Mouse (Mus musculus) stomach, embryonic 16.5 days (tissue): Measurements from ENCODE around the gene Rps27. TPM values are rescaled to one million over a fixed set of nuclear protein-coding genes. Genes with fewer than 3 reads are reported as not detected.
"Not testable (repeated sequence)": the region's sequence is repeated elsewhere in the genome, so short reads cannot be mapped to it uniquely, and the experiment has no call there.

Source experiments
- ATAC-seq: fragments of 200-750 bp; cut with Nextera tagmentation; 2 replicates; pipeline ENCODE4 v1.8.0; 2017; ENCODE audit warnings: moderate number of reproducible peaks, moderate TSS enrichment; ENCODE audit not compliant: insufficient read depth, low FRiP score
- H3K27ac ChIP-seq: fragments of 300-500 bp; sonication (generic); 2 replicates; pipeline ENCODE4 v1.5.1; 2014; ENCODE audit warnings: low read length
- H3K27me3 ChIP-seq: fragments of 300-500 bp; sonication (generic); 2 replicates; pipeline ENCODE4 v1.6.1; 2014; ENCODE audit warnings: low read length, control low read depth, mixed read lengths; ENCODE audit not compliant: control insufficient read depth, insufficient read depth
- H3K36me3 ChIP-seq: fragments of 300-500 bp; sonication (generic); 2 replicates; pipeline ENCODE4 v1.6.1; 2014; ENCODE audit warnings: low read length; ENCODE audit not compliant: control insufficient read depth, insufficient read depth
- H3K4me1 ChIP-seq: fragments of 300-500 bp; sonication (generic); 2 replicates; pipeline ENCODE4 v1.6.1; 2014; ENCODE audit warnings: low read length, control low read depth, mixed read lengths; ENCODE audit not compliant: control insufficient read depth, insufficient read depth
- H3K4me2 ChIP-seq: fragments of 300-500 bp; sonication (generic); 2 replicates; pipeline ENCODE4 v1.6.1; 2014; ENCODE audit warnings: low read depth, low read length, mixed read lengths
- H3K4me3 ChIP-seq: fragments of 300-500 bp; sonication (generic); replicated peaks from 2 replicates; pipeline ENCODE4 v1.5.1; 2014; ENCODE audit warnings: mild to moderate bottlenecking, low read length
- H3K9ac ChIP-seq: fragments of 300-500 bp; sonication (generic); 2 replicates; pipeline ENCODE4 v1.6.1; 2014; ENCODE audit warnings: low read length
- H3K9me3 ChIP-seq: fragments of 300-500 bp; sonication (generic); replicated peaks from 2 replicates; pipeline ENCODE4 v1.6.1; 2016; ENCODE audit warnings: low read length, control low read depth; ENCODE audit not compliant: control insufficient read depth
- WGBS: fragments of 180-500 bp; shearing (Covaris S2); extraction: QIAGEN DNeasy Blood & Tissue Kit; methylation state at CpG from one replicate; pipeline ENCODE4 v1.1.7; 2014; 5-methylcytosine and 5-hydroxymethylcytosine counted together
- polyA plus RNA-seq: library from polyadenylated mRNA; unstranded; fragments of >200 nt; fragmentation: Nextera tagmentation; extraction: Ambion mirVana; gene quantifications from 2 replicates; pipeline ENCODE4 v1.2.1, GENCODE M21; 2015

Gene Rps27
- polyA plus RNA-seq, 1 experiment from 2014 or later, result 1,465 TPM

DNA sequence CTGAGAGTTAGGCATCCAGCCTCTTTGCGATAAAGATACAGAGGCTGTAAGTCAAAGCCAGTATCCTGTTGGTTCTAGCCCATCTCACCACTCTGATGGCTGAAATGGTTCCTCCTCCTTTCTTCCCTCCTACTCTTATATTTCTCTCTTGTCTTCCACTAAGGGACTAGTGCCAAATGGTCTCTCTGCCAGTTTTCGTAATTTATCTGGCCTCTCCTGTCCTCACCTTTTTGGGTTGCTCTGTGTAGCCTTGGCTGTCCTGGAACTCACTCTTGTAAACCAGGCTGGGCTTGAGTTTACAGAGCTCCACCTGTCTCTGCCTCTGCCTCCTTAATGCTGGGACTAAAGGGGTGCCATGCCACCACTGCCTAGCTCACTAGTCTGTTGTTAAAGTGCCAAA, 39.2 kb upstream of the Rps27 start:
- H3K9ac ChIP-seq, H3K9me3 ChIP-seq, H3K4me2 ChIP-seq, H3K4me3 ChIP-seq, ATAC-seq, H3K27ac ChIP-seq, H3K27me3 ChIP-seq: not testable (repeated sequence)
- 85% methylated on average over 2 of the region's 2 CpGs for WGBS
- H3K36me3 ChIP-seq, result peaks cover 14% of the 10 kb centered on the region
- H3K4me1 ChIP-seq, result peaks cover 14% of the 10 kb centered on the region

DNA sequence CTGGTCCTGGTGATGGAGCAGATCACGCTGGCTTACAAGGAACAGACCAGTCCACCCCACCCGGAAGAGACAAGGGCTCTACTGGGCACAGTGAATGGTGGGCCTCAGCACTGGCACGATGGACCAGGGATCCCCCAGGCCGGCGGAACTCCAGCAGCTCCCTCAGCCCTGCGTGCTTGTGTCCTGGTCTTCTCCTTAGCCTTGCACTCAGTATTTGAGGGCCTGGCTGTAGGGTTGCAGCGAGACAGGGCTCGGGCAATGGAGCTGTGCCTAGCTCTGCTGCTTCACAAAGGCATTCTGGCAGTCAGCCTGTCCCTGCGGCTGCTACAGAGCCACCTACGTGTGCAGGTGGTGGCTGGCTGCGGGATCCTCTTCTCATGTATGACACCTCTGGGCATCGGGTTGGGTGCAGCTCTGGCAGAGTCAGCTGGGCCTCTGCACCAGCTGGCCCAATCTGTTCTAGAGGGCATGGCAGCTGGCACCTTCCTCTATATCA, 38.3 kb upstream of the Rps27 start:
- ATAC-seq, H3K4me2 ChIP-seq, H3K27me3 ChIP-seq, H3K9ac ChIP-seq, H3K4me3 ChIP-seq, H3K9me3 ChIP-seq, H3K27ac ChIP-seq: not testable (repeated sequence)
- H3K4me1 ChIP-seq, result peaks cover 14% of the 10 kb centered on the region
- peaks cover 14% of the 10 kb centered on the region for H3K36me3 ChIP-seq
- whole genome bisulfite sequencing, result 89% methylated on average over 9 of the region's 12 CpGs

DNA sequence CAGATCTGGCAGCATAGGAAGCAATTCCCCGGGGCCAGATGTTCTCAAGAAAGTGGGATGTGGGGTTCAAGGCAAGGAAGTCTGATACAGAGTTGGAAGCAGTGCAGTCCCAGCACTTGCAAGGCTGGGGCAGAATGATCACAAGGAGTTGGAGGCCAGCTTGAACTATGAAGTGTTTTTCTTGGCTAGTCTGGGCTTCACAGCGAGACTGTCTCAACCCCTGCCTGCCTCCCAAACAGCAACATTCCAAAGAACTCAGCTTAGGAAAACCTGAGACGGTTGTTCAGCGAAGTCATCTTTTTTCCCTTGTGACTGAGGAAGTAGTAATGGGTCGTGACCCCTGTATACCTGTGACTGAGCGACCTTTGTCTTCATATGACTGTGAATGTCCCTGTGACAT, 37.3 kb upstream of the Rps27 start:
- peaks cover 19% of the 10 kb centered on the region for H3K4me1 ChIP-seq
- H3K9me3 ChIP-seq, result no peaks in the 10 kb centered on the region
- ATAC-seq, result no peak
- H3K4me2 ChIP-seq, result no peak overlapping the region
- 84% methylated on average over 6 of the region's 6 CpGs for WGBS
- no peak overlapping the region for H3K27ac ChIP-seq
- H3K36me3 ChIP-seq, result peaks cover 14% of the 10 kb centered on the region
- no peak overlapping the region for H3K9ac ChIP-seq
- H3K27me3 ChIP-seq, result no peaks in the 10 kb centered on the region
- no peak overlapping the region for H3K4me3 ChIP-seq

GRCm38 (mm10) chr3:90248746-90249100, 35.3 kb upstream of the Rps27 start:
- WGBS, result 3% methylated on average over 10 of the region's 10 CpGs
- ATAC-seq, result no peak
- Histone ChIP-seq H3K9me3 (no peaks in the 10 kb centered on the region), H3K4me2 (peak overlapping the region; percentile 95), H3K9ac (peak overlapping the region; percentile 96), H3K27ac (peak overlapping the region; percentile 96), H3K27me3 (no peaks in the 10 kb centered on the region), H3K4me3 (peak overlapping the region; percentile 89), H3K36me3 (peaks cover 14% of the 10 kb centered on the region), H3K4me1 (peaks cover 16% of the 10 kb centered on the region)

GRCm38 (mm10) chr3:90247960-90248745, 34.7 kb upstream of the Rps27 start, which contains the start of gene Slc39a1:
Slc39a1 (plus strand) TSS chr3:90248172.
- no peaks in the 10 kb centered on the region for H3K9me3 ChIP-seq
- WGBS, result under 1% methylated on average over 44 of the region's 44 CpGs
- H3K4me1 ChIP-seq, result peaks cover 16% of the 10 kb centered on the region
- peak within 1 kb of the TSS; percentile 96 for H3K27ac ChIP-seq
- peak within 1 kb of the TSS; percentile 96 for H3K9ac ChIP-seq
- H3K36me3 ChIP-seq, result peaks cover 14% of the 10 kb centered on the region
- H3K4me3 ChIP-seq, result peak within 1 kb of the TSS; percentile 89
- no peaks in the 10 kb centered on the region for H3K27me3 ChIP-seq
- peak within 1 kb of the TSS; percentile 95 for H3K4me2 ChIP-seq
- ATAC-seq, result peak; percentile 94

DNA sequence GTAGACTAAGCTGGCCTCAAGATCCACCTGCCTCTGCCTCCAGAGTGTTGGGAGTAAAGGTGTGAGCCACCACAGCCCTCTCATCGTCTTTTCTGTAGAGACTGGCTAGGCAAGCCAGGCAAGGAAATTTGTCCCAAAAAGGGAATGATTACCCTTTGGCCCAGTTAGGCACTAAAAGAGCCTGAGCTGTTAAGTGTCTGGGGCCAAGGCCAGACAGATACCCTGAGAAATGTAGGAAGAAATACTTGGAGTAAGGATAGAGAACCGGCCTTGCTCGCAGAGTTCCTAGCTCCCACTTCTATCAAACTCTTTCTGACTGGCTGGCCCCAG, 34.1 kb upstream of the Rps27 start:
- under 1% methylated on average over 3 of the region's 3 CpGs for WGBS
- H3K27ac ChIP-seq, result peak overlapping the region; percentile 96
- no peak; the same call in 1 of the 2 replicates for ATAC-seq
- H3K4me2 ChIP-seq, result peak overlapping the region; percentile 95
- H3K9me3 ChIP-seq, result no peaks in the 10 kb centered on the region
- no peaks in the 10 kb centered on the region for H3K27me3 ChIP-seq
- H3K4me3 ChIP-seq, result peak overlapping the region; percentile 89
- H3K9ac ChIP-seq, result peak overlapping the region; percentile 96
- H3K4me1 ChIP-seq, result peaks cover 20% of the 10 kb centered on the region
- peaks cover 14% of the 10 kb centered on the region for H3K36me3 ChIP-seq

GRCm38 (mm10) chr3:90245406-90245805, 32.0 kb upstream of the Rps27 start:
- Histone ChIP-seq H3K4me3 (no peak overlapping the region), H3K4me1 (peaks cover 22% of the 10 kb centered on the region), H3K9me3 (no peaks in the 10 kb centered on the region), H3K4me2 (no peak overlapping the region), H3K9ac (no peak overlapping the region), H3K27me3 (no peaks in the 10 kb centered on the region), H3K36me3 (peaks cover 4% of the 10 kb centered on the region), H3K27ac (peak overlapping the region; percentile 42)
- 47% methylated on average over 2 of the region's 2 CpGs for WGBS
- no peak for ATAC-seq

GRCm38 (mm10) chr3:90242984-90243775, 29.7 kb upstream of the Rps27 start, which contains the start of gene Creb3l4:
Creb3l4 (minus strand) TSS chr3:90243512.
- Histone ChIP-seq H3K27me3 (no peaks in the 10 kb centered on the region), H3K4me3 (peak within 1 kb of the TSS; percentile 44), H3K9me3 (no peaks in the 10 kb centered on the region), H3K27ac (peak within 1 kb of the TSS; percentile 85), H3K4me1 (peaks cover 14% of the 10 kb centered on the region; the same call in 1 of the 2 replicates), H3K36me3 (no peaks in the 10 kb centered on the region), H3K4me2 (peak within 1 kb of the TSS; percentile 64), H3K9ac (peak within 1 kb of the TSS; percentile 72)
- 7% methylated on average over 19 of the region's 19 CpGs for WGBS
- peak; percentile 77 for ATAC-seq
